Mouse (Mus musculus): Measurements from ENCODE around the gene Iqub. TPM values are rescaled to one million over a fixed set of nuclear protein-coding genes. Genes with fewer than 3 reads are reported as not detected.

The Iqub gene
- polyA plus RNA-seq, 1 experiment: 1.4 TPM

- DNase-seq (ENCODE audit: low read depth): no peak
- TF ChIP-seq CTCF (IDR thresholded peaks at IDR 0.05; ENCODE audit: borderline replicate concordance, extremely low read depth, insufficient read depth, insufficient read length): no peak
Measured at GRCm38 (mm10) chr6:24470135-24470534, 44.7 kb downstream of the Iqub start.

- peak; percentile 40 for DNase-seq (ENCODE audit: low read depth)
Measured at GRCm38 (mm10) chr6:24456097-24456496, 58.8 kb downstream of the Iqub start.

GRCm38 (mm10) chr6:24451026-24451821 is 63.6 kb downstream of the Iqub start:
- no peak for DNase-seq (ENCODE audit: low read depth)
- TF ChIP-seq CTCF (IDR thresholded peaks at IDR 0.05; ENCODE audit: borderline replicate concordance, extremely low read depth, insufficient read depth, insufficient read length) (no peak), POLR2A (IDR thresholded peaks at IDR 0.05; ENCODE audit: borderline replicate concordance, extremely low read depth, insufficient read depth, insufficient read length, poor library complexity, severe bottlenecking) (no peak)

More at GRCm38 (mm10) chr6:24456097-24456496, 58.8 kb downstream of the Iqub start:
- peak; percentile 50; the same call in 1 of the 2 replicates for TF ChIP-seq CTCF (IDR thresholded peaks at IDR 0.05; ENCODE audit: borderline replicate concordance, extremely low read depth, insufficient read depth, insufficient read length)
- no peak for TF ChIP-seq POLR2A (IDR thresholded peaks at IDR 0.05; ENCODE audit: borderline replicate concordance, extremely low read depth, insufficient read depth, insufficient read length, poor library complexity, severe bottlenecking)

GRCm38 (mm10) chr6:24450241-24450640 is 64.6 kb downstream of the Iqub start:
- TF ChIP-seq POLR2A (IDR thresholded peaks at IDR 0.05; ENCODE audit: borderline replicate concordance, extremely low read depth, insufficient read depth, insufficient read length, poor library complexity, severe bottlenecking) (no peak), CTCF (IDR thresholded peaks at IDR 0.05; ENCODE audit: borderline replicate concordance, extremely low read depth, insufficient read depth, insufficient read length) (no peak)
- no peak for DNase-seq (ENCODE audit: low read depth)

GRCm38 (mm10) chr6:24416056-24416455 is 98.8 kb downstream of the Iqub start:
- DNase-seq (ENCODE audit: low read depth): no peak
- TF ChIP-seq POLR2A (IDR thresholded peaks at IDR 0.05; ENCODE audit: borderline replicate concordance, extremely low read depth, insufficient read depth, insufficient read length, poor library complexity, severe bottlenecking) (no peak), CTCF (IDR thresholded peaks at IDR 0.05; ENCODE audit: borderline replicate concordance, extremely low read depth, insufficient read depth, insufficient read length) (no peak)

- no peak for DNase-seq (ENCODE audit: low read depth)
- TF ChIP-seq POLR2A (IDR thresholded peaks at IDR 0.05; ENCODE audit: borderline replicate concordance, extremely low read depth, insufficient read depth, insufficient read length, poor library complexity, severe bottlenecking) (no peak), CTCF (IDR thresholded peaks at IDR 0.05; ENCODE audit: borderline replicate concordance, extremely low read depth, insufficient read depth, insufficient read length) (no peak)
Measured at GRCm38 (mm10) chr6:24415500-24415899, 99.4 kb downstream of the Iqub start.

GRCm38 (mm10) chr6:24408573-24409427 is 106.1 kb downstream of the Iqub start:
- TF ChIP-seq POLR2A (IDR thresholded peaks at IDR 0.05; ENCODE audit: borderline replicate concordance, extremely low read depth, insufficient read depth, insufficient read length, poor library complexity, severe bottlenecking) (no peak), CTCF (IDR thresholded peaks at IDR 0.05; ENCODE audit: borderline replicate concordance, extremely low read depth, insufficient read depth, insufficient read length) (no peak)
- DNase-seq (ENCODE audit: low read depth): peak; percentile 78

- TF ChIP-seq CTCF (IDR thresholded peaks at IDR 0.05; ENCODE audit: borderline replicate concordance, extremely low read depth, insufficient read depth, insufficient read length): no peak
- DNase-seq (ENCODE audit: low read depth): no peak
Measured at GRCm38 (mm10) chr6:24407743-24408142, 107.1 kb downstream of the Iqub start.

- peak; percentile 68 for DNase-seq (ENCODE audit: low read depth)
- TF ChIP-seq CTCF (IDR thresholded peaks at IDR 0.05; ENCODE audit: borderline replicate concordance, extremely low read depth, insufficient read depth, insufficient read length) (no peak), POLR2A (IDR thresholded peaks at IDR 0.05; ENCODE audit: borderline replicate concordance, extremely low read depth, insufficient read depth, insufficient read length, poor library complexity, severe bottlenecking) (no peak)
Measured at GRCm38 (mm10) chr6:24397237-24397647, 117.6 kb downstream of the Iqub start.

Other genes with a start within 250 kb of the Iqub start
- 20.1 and 36.1 TPM in 2 replicates for gene Ndufa5, start 12.9 kb upstream of the Iqub start, polyA plus RNA-seq (2012; rRNA removed)
- gene Asb15, start 13.1 kb upstream of the Iqub start, polyA plus RNA-seq (2012; rRNA removed): 0.01 and 0.03 TPM in 2 replicates
- gene Lmod2, start 82.7 kb upstream of the Iqub start, polyA plus RNA-seq (2012; rRNA removed): not detected in 2 replicates
- 25.1 and 30.6 TPM in 2 replicates for gene Wasl, start 149.9 kb upstream of the Iqub start, polyA plus RNA-seq (2012; rRNA removed)
- gene Hyal6, start 218.2 kb upstream of the Iqub start, polyA plus RNA-seq (2012; rRNA removed): not detected in 2 replicates
- not detected in 2 replicates for gene Hyal4, start 233.3 kb upstream of the Iqub start, polyA plus RNA-seq (2012; rRNA removed)